Mouse (Mus musculus): ENCODE measurements around the gene Dpm3.

GRCm38 (mm10) chr3:89225321-89225815, 33.8 kb upstream of the Dpm3 start:
- TF ChIP-seq USF1 (IDR thresholded peaks at IDR 0.05; ENCODE audit: low read depth) (no peak), CTCF (IDR thresholded peaks at IDR 0.05; ENCODE audit: control insufficient read depth, insufficient read depth, insufficient read length) (no peak), FOSL1 (IDR thresholded peaks at IDR 0.05; ENCODE audit: insufficient read depth, low read length, poor library complexity, severe bottlenecking) (no peak), MYOG (IDR thresholded peaks at IDR 0.05; ENCODE audit: control insufficient read depth, extremely low read depth, insufficient read length) (no peak), MYOD1 (IDR thresholded peaks at IDR 0.05; ENCODE audit: control insufficient read depth, insufficient read length, low read depth) (no peak), MAX (IDR thresholded peaks at IDR 0.05) (no peak), CEBPB (IDR thresholded peaks at IDR 0.05; ENCODE audit: low read depth) (no peak)
